Mouse (Mus musculus): Measurements from ENCODE around the gene Map3k12. TPM values are rescaled to one million over a fixed set of nuclear protein-coding genes. Genes with fewer than 3 reads are reported as not detected.
A peak's percentile ranks its signal among the peaks of the same experiment; 100 is the strongest.

Map3k12 gene
- total RNA-seq, 2 experiments from 2014 or later: 3.5 to 3.6 TPM

DNA sequence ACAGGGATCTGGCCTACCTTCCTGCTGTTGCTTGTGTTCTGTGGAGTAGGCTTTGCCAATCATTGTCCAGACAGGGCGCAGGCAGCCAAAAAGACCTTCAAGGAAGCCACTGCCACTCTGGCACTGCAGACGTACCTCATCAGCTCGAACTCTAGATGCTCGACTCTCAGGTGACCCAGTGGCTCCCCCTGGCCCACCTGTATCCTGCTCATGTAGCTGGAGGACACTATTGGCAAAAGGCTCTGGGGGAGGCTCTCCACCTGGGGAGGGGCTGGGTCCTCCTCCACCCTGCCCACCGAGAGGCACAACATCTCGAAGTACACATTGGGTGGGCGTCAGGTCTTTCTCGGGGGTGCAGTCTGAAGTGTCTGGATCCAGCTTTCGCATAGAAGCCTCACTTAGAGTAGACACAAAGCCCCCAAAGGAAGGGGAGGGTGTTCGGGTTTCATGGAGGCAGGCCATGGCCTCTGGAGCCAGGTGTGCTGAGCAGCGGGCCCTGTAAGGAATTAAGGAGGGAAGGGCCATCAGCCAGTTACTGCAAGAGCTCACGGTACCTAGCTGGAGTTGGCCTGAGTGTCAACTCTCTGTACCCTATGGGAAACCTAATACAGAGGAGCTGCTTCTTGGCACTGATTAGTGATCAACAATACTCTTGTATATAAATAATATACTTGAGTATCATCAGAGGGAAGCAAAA, 11.6 kb downstream of the Map3k12 start:
- intact Hi-C loops (cut with DNase I): no loop called here
- no peak for DNase-seq

GRCm38 (mm10) chr15:102503924-102504782, 12.7 kb downstream of the Map3k12 start:
- DNase-seq: no peak
- intact Hi-C loops (cut with DNase I): no loop called here

DNA sequence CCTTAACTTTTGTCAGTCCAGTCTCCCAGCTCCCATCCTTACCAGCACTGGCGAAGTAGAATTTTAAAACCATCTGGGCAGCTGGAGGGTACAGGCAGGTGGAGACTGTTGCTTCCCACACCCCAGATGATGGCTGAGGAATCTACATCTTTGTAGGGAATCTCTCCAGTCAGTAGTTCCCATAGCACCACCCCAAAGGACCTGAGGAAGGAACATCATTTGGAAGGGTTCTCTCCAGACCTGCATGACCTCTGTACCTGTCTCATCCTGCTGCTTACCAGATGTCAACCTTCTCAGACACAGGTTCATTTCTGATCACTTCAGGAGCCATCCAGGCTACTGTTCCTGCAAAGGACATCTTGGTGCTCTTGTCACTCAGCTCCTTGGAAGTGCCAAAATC, 13.4 kb downstream of the Map3k12 start, which contains the start of gene Gm10337:
Gene Gm10337 (plus strand): TSS at position 276 of the 400 bp plus-strand sequence.
- no peak for DNase-seq
- intact Hi-C loops (cut with DNase I): no loop called here

GRCm38 (mm10) chr15:102502254-102502840, 14.5 kb downstream of the Map3k12 start:
- no peak for DNase-seq
- intact Hi-C loops (cut with DNase I): no loop called here

DNA sequence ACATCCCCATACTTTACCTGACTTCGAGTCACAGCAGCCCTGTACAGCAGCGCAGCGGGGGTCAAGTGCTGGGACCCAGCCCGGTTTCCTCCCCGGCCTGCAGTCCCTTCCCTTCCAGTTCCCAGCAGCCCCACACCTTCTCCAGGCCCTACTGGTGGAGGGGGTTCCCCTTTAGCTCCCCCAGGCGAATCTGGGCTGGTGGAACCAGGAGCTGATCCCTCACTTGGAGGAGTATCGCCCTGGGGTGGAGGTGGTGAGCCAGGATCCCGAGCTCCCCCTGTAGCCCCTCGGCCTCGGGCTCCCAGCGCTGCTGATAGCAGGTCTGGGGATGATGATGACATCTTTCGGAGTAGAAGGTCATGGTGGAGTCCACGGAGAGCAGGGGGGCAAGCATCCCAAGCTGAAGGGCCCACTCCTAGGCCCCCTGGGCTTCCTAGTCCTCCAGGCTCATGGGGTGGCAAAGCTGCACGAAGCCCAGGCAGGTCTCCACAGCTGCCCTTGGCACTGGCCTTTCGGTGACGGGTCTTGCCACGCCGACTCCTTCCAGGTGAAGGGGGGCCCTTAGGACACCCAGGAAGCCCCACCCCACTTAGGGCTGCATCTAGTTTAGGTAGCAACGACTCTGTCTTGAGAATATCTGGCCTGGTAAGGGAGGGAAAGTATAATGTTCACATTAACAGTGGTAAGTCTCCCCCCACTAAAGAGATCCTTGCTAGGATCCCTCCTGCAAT, 15.6 kb downstream of the Map3k12 start:
- no peak for DNase-seq
- intact Hi-C loops (cut with DNase I): no loop called here

DNA sequence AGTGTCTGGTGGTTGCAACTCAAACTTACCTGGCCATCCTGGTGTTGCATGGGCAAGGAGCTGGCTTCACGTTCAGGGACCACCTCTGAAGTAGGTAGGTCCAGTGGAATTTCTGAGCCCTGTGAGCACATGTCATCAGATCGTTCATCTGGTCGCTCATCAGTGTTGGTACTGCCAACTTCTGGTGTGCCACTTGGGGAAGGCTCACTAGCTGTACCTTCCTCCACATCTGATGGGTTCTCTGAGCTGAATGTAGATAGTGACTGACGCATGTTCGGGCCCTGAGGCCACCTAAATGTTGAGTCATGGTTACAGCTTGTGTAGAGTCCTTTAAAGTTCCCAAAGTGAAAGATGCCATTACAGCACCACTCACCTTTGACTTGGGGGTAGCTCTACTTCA, 16.4 kb downstream of the Map3k12 start:
- DNase-seq: no peak
- intact Hi-C loops (cut with DNase I): no loop called here

- no peak for DNase-seq
- intact Hi-C loops (cut with DNase I): no loop called here
Observed at GRCm38 (mm10) chr15:102499851-102500250, 17.0 kb downstream of the Map3k12 start.

- intact Hi-C loops (cut with DNase I): no loop called here
- DNase-seq: no peak
Observed at GRCm38 (mm10) chr15:102499370-102499769, 17.5 kb downstream of the Map3k12 start.

DNA sequence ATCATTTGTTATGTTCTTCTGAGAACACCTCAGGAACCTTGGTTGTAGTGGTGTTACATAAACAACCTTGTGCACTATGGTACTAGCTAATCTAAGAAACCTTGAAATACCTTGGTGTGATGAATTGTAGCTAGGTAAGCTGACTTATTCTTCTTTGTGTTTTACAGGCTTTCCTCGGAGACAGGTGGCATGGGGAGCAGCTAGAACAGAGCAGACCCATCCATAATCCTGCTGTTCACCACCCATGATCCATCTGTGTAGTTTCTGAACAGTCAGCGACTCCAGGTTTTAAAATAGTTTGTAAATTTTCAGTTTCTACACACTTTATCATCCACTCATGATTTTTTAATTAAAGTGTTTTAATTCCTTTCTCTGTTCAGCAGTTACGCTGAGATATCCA, 18.5 kb downstream of the Map3k12 start:
- no peak for DNase-seq
- intact Hi-C loops (cut with DNase I): no loop called here

DNA sequence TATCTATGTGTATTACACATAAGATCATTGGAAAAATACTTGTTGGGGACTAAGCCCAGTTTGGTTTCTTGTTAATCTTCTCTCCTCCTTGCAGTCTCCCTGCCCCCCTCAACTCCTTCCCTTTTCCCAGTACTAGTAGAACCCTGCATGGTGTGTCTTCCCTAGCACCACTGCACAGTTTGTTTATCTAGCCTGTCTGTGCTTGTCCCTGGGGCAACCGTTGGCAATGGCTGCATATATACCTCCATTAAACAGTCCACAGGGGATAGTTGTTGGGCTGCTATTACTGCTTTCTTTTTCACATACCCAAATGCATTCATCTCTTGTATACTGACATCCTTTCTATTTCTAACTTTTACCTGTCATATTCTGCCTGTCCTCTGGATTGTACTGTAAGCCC, 29.2 kb downstream of the Map3k12 start:
- no peak for DNase-seq
- intact Hi-C loops (cut with DNase I): no loop called here

DNA sequence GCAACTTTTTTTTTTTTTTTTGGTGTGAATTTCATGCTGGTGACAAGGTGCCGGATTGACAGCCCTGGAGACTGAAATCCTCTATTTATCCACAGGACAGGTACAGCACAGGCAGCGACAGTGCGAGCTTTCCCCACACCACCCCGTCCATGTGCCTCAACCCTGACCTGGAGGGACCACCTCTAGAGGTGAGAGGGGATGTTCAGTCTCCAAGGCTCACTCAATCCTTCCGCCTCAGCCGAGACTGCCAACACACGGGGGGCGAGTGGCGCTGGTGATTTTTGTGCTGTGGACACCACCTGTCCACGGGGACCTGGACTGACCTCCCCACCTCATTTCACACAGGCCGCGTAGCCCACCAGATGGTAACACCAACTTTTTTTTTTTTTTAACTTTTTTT, 31.0 kb downstream of the Map3k12 start:
- intact Hi-C loops (cut with DNase I): no loop called here

GRCm38 (mm10) chr15:102483136-102483535, 33.7 kb downstream of the Map3k12 start:
- intact Hi-C loops (cut with DNase I): no loop called here

More for the DNA sequence above, 31.0 kb downstream of the Map3k12 start:
- DNase-seq: no peak

GRCm38 (mm10) chr15:102474520-102474919, 42.3 kb downstream of the Map3k12 start:
- no peak for DNase-seq
- intact Hi-C loops (cut with DNase I): loop anchor here (5.0 kb wide), 1 partner anchor 198 kb away; the partner anchor contains the start of gene Atp5g2

More at GRCm38 (mm10) chr15:102483136-102483535, 33.7 kb downstream of the Map3k12 start:
- no peak for DNase-seq

DNA sequence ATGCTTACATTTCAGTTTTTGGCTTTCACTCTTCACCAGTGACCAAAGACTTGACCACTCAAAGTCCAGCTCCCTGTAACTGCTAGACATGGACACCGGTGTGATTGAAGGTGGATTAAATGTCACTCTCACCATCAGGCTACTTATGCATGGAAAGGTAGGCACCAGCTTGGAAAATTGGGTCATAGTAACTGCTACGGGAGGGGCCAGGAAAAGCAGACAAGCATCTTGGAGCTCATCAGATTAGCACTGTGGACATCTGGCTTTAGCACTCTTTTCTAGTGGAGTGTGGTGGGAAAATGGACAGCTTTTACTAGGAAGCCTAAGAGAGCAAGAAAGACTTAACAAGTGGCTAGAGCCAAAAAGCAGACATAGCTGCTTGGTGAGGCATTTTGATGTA, 43.6 kb downstream of the Map3k12 start:
- intact Hi-C loops (cut with DNase I): loop anchor here (5.0 kb wide), 1 partner anchor 199 kb away; the partner anchor contains the start of gene Atp5g2
- DNase-seq: no peak

DNA sequence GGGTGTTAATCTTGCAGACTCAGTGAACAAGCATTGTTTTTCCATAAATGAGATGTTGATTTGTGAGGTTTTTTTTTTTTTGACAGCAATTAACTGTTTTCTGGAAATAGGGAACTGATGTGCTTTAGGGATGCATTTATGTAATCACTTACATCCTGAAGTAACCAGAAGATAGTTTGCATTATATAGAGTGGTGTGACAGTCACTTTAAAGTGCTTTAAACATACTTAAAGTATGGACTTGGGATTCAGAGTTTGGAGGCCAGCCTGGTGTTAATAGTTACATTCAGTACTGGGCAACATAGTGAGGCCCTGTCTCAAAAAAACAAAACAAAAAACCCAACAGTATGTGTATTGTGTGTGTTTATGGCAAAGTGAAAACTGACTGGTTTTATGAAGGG, 45.1 kb downstream of the Map3k12 start:
- intact Hi-C loops (cut with DNase I): loop anchor here (5.0 kb wide), 1 partner anchor 201 kb away; the partner anchor contains the start of gene Atp5g2
- no peak for DNase-seq

GRCm38 (mm10) chr15:102471295-102471645, 45.6 kb downstream of the Map3k12 start:
- intact Hi-C loops (cut with DNase I): loop anchor here (5.0 kb wide), 1 partner anchor 201 kb away; the partner anchor contains the start of gene Atp5g2
- no peak for DNase-seq

DNA sequence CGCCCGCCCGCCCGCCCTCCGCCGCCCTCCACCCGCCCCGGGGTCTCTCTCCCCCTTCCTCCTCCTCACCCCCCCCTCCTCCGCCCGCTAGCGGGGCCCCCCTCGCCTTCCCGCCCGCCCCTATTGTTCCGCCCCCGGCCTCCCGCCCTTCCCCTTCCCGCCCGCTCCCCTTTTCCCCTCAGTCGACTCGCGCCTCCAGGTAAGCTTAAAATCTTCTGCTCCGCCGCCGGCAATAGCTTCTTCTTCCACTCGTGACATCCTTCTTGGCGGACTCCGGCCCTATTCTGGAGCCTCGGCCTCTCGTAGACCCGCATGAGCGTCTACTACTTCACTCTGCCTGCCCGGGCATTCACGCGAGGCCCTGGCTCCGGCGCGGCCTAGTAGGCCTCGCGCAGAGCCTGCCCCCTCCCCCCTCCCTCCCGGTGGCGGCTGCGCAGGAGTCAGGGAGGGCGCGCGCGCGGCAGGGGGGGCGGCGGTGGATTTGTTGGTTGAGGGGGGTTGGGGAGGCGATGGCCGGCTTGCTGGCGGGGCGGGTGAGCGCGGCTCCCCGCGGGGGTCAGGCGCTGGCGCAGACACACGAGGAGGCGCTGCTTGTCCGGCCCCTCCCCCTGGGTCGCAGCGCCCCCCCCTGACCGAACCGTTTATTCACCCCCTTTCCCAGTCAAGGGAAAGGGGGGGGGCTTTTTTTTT, 46.1 kb downstream of the Map3k12 start:
- DNase-seq: peak; percentile 77 to 90
- intact Hi-C loops (cut with DNase I): loop anchor here (1.0 to 5.0 kb wide), 2 partner anchors 48 to 202 kb away; partner anchors contain the start of genes Atp5g2 and Tarbp2

DNA sequence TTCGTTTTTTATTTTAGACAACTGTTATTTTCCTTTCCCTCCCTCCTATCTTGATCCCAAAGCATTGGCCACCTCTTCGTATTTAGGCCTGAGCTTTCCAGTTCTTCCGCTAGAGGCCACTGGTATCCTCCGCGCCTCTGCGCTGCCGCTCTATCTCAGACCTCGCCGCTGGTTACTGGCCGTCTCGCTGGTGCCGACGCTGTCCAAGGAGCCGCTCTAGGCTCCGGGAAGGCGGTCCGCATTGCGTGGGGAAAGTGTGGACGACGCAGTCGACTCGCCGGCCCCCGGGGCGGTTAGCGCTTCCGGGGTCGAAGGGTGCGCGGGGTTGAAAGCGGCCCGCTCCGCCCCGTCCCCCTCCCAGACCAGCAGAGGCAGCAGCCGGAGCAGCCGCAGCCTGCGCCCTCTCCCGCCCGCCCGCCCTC, 46.7 kb downstream of the Map3k12 start, which contains the start of gene Pcbp2:
Gene Pcbp2 (plus strand): TSS at position 357 of the 422 bp plus-strand sequence.
- intact Hi-C loops (cut with DNase I): loop anchor here (1.0 to 5.0 kb wide), 2 partner anchors 48 to 202 kb away; partner anchors contain the start of genes Atp5g2 and Tarbp2

DNA sequence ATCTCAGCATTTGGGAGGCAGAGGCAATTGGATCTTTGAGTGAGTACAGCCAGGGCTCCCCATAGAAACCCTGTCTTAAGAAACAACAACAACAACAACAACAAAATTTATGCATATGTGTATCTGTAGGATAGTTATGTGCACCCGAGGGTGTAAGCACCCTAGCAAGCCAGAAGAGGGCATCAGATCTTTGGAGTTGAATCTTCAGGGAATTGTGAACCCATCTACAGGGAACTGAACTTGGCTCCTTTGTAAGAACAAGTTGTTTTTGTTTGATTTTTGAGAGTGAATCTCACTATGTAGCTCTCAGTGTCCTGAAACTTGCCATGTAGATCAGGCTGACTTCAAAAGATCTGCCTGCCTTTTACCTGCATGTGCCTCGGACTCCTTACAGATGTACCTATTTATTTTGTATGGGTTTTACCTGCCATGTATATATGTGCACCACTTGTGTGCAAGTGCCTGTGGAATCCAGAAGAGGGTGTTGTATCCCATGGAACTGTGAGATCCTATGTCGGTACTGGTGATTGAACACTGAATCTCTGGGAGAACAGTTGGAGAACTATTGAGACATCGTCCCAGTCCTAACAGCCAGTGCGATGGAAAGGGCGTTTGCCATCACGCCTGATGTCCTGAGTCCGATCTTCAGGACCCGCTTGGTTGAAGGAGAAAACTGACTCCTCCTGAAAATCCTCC, 48.0 kb downstream of the Map3k12 start:
- intact Hi-C loops (cut with DNase I): no loop called here
- DNase-seq: no peak

More for the DNA sequence above, 46.7 kb downstream of the Map3k12 start, which contains the start of gene Pcbp2:
- DNase-seq: peak; percentile 91 to 94
